Mouse (Mus musculus) thymus, postnatal 36 days (tissue): ENCODE data around the gene Sumf1.

ENCODE experiments used
- DNase-seq, 2 experiments: peaks; one replicate each; pipeline ENCODE4 v3.0.0; 2022; ENCODE audit warnings: mixed read lengths in 2 of 2

Gene Sumf1

DNA sequence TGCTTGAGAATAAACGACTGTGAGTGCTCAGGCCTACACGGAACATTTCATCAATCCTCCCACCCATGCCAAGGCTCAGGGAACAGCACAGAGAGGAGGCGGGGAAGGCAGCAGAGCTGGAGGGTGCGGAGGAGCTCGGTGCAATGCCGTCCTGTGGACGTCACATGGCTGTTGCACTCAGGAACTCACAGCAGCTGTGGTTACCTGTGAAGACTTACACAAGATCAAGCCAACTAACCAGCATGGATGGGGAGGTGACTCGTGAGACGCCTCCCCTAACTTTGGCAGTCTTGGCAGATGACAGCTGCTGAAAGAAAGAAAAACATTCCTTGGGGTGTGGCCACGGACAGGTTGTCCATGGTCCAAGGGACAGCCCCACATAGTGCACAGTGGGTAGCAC, 110.8 kb downstream of the Sumf1 start:
- DNase-seq = no peak

- DNase-seq = no peak
Measured at GRCm38 (mm10) chr6:108073931-108074330, 111.5 kb downstream of the Sumf1 start.

- DNase-seq = no peak
Measured at GRCm38 (mm10) chr6:108073071-108073470, 112.3 kb downstream of the Sumf1 start.

GRCm38 (mm10) chr6:108070947-108071346, 114.4 kb downstream of the Sumf1 start:
- no peak for DNase-seq

GRCm38 (mm10) chr6:108065583-108065982, 119.8 kb downstream of the Sumf1 start:
- DNase-seq = peak; percentile 66 to 81

- peak; percentile 96 to 99 for DNase-seq
Measured at GRCm38 (mm10) chr6:108064918-108065526, 120.4 kb downstream of the Sumf1 start, which contains the start of gene Setmar. Gene Setmar, plus strand, starts transcription at chr6:108065045.

- DNase-seq = no peak
Measured at GRCm38 (mm10) chr6:108061121-108061520, 124.3 kb downstream of the Sumf1 start.

DNA sequence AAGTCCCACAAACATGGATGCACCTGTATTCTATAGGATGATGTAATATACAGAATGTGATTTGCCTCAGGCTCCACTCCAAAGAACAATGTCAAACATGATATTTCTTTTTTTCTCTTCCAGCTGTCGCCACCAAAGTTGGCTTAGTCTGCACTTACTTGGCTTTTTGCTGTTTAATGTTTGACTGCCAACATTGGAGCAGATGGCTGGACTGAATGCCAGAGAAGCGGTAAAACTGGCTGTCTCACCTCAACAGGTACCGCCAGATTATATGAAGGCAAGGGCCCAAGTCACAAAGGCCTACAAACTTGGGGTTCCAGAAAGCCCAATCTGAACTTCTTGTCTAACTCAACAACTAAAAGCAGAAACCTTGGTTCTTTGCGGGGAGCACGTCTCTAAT, 127.3 kb downstream of the Sumf1 start:
- no peak for DNase-seq

- DNase-seq = no peak
Measured at GRCm38 (mm10) chr6:108057353-108057752, 128.0 kb downstream of the Sumf1 start.
